Mouse (Mus musculus): ENCODE measurements around the gene Lamb1. TPM values are rescaled to one million over a fixed set of nuclear protein-coding genes. Genes with fewer than 3 reads are reported as not detected.

The Lamb1 gene
- 47.2 and 54.0 TPM in 2 replicates for polyA plus RNA-seq (2015; fragmentation: Nextera tagmentation; extraction: Ambion mirVana)

GRCm38 (mm10) chr12:31265005-31265721 is at the start of gene Lamb1:
TSS of gene Lamb1 (plus strand) at chr12:31265234.

GRCm38 (mm10) chr12:31240470-31240869 is 24.6 kb upstream of the Lamb1 start, which contains the start of gene Gm6993:
TSS of gene Gm6993 (plus strand) at chr12:31240770.

GRCm38 (mm10) chr12:31350944-31351928 is 86.2 kb downstream of the Lamb1 start, which contains the start of gene Dld:
TSS of gene Dld (minus strand) at chr12:31351453.

Other genes starting within 250 kb of the Lamb1 start
- 0.28 and 2.4 TPM in 2 replicates for gene Fam110c, start 191.4 kb upstream of the Lamb1 start, polyA plus RNA-seq (2015; fragmentation: Nextera tagmentation; extraction: Ambion mirVana)
- not detected in 2 replicates for gene Gm6993, start 24.5 kb upstream of the Lamb1 start, polyA plus RNA-seq (2015; fragmentation: Nextera tagmentation; extraction: Ambion mirVana)
- gene Dld, start 86.2 kb downstream of the Lamb1 start, polyA plus RNA-seq (2015; fragmentation: Nextera tagmentation; extraction: Ambion mirVana), result 267 and 272 TPM in 2 replicates
- gene Slc26a3, start 125.6 kb downstream of the Lamb1 start, polyA plus RNA-seq (2015; fragmentation: Nextera tagmentation; extraction: Ambion mirVana), result 0.05 TPM in 1 of 2 replicates, not detected in the other
- 4.7 and 5.1 TPM in 2 replicates for gene Cbll1, start 234.4 kb downstream of the Lamb1 start, polyA plus RNA-seq (2015; fragmentation: Nextera tagmentation; extraction: Ambion mirVana)